Mouse (Mus musculus) hindbrain, postnatal 0 days (tissue): ENCODE results near the gene Ccdc6. TPM values are rescaled to one million over a fixed set of nuclear protein-coding genes. Genes with fewer than 3 reads are reported as not detected.

Source experiments
- ATAC-seq: fragments of 200-750 bp; cut with Nextera tagmentation; 2 replicates; pipeline ENCODE4 v1.8.0; 2017; ENCODE audit warnings: mild to moderate bottlenecking, moderate TSS enrichment, moderate library complexity
- DNase-seq: peaks from one replicate; pipeline ENCODE4 v3.0.0-alpha.2; 2015; ENCODE audit warnings: low spot score
- H3K27ac ChIP-seq: fragments of 300-500 bp; sonication (generic); 2 replicates; pipeline ENCODE4 v1.5.1; 2014; ENCODE audit warnings: mild to moderate bottlenecking
- H3K27me3 ChIP-seq: fragments of 300-500 bp; sonication (generic); 2 replicates; pipeline ENCODE4 v1.6.1; 2014; ENCODE audit warnings: low read length, mixed read lengths; ENCODE audit not compliant: insufficient read depth
- H3K36me3 ChIP-seq: fragments of 300-500 bp; sonication (generic); 2 replicates; pipeline ENCODE4 v1.6.1; 2014; ENCODE audit warnings: low read length, mixed read lengths; ENCODE audit not compliant: insufficient read depth
- H3K4me1 ChIP-seq: fragments of 300-500 bp; sonication (generic); 2 replicates; pipeline ENCODE4 v1.6.1; 2014; ENCODE audit warnings: antibody characterized with exemption, low read length, mixed read lengths; ENCODE audit not compliant: insufficient read depth
- H3K4me2 ChIP-seq: fragments of 300-500 bp; sonication (generic); 2 replicates; pipeline ENCODE4 v1.6.1; 2014; ENCODE audit warnings: low read depth, mild to moderate bottlenecking, low read length, moderate library complexity, mixed read lengths
- H3K4me3 ChIP-seq: fragments of 300-500 bp; sonication (generic); 2 replicates; pipeline ENCODE4 v1.5.1; 2014; ENCODE audit warnings: low read length
- H3K9ac ChIP-seq: fragments of 300-500 bp; sonication (generic); replicated peaks from 2 replicates; pipeline ENCODE4 v1.6.1; 2014; ENCODE audit warnings: mild to moderate bottlenecking, low read length, moderate library complexity, mixed read lengths
- H3K9me3 ChIP-seq: fragments of 300-500 bp; sonication (generic); 2 replicates; pipeline ENCODE4 v1.6.1; 2016; ENCODE audit warnings: low read length, mixed read lengths
- CTCF ChIP-seq: IDR thresholded peaks from 2 replicates; pipeline ENCODE4 v1.5.1; 2016; ENCODE audit warnings: antibody characterized with exemption, control low read depth, low read depth
- WGBS: fragments of 180-500 bp; shearing (Covaris S2); extraction: QIAGEN DNeasy Blood & Tissue Kit; methylation state at CpG from one replicate; pipeline ENCODE4 v1.1.7; 2014; 5-methylcytosine and 5-hydroxymethylcytosine counted together
- polyA plus RNA-seq: library from polyadenylated mRNA; unstranded; fragments of >200 nt; fragmentation: Nextera tagmentation; extraction: Ambion mirVana; gene quantifications from 2 replicates; pipeline ENCODE4 v1.2.1, GENCODE M21; 2015
- total RNA-seq: library from RNA; depleted of rRNA; stranded (reverse); fragments of >200 nt; gene quantifications from 2 replicates; pipeline ENCODE4 v1.2.3, GENCODE M21; 2014

Gene Ccdc6
- total and polyA plus RNA-seq, 2 experiments from 2014 or later = 22.9 to 29.7 TPM

- Histone ChIP-seq H3K9ac (no peak overlapping the region), H3K9me3 (no peaks in the 10 kb centered on the region), H3K4me2 (no peak overlapping the region), H3K27me3 (no peaks in the 10 kb centered on the region), H3K4me1 (no peaks in the 10 kb centered on the region), H3K36me3 (no peaks in the 10 kb centered on the region), H3K4me3 (no peak overlapping the region), H3K27ac (no peak overlapping the region)
- DNase-seq = no peak
- ATAC-seq = no peak
- 80% methylated on average over 6 of the region's 6 CpGs for WGBS
- TF ChIP-seq CTCF = no peak
Observed at GRCm38 (mm10) chr10:70063881-70064555, 32.9 kb upstream of the Ccdc6 start.

GRCm38 (mm10) chr10:70065191-70065590, 31.7 kb upstream of the Ccdc6 start:
- Histone ChIP-seq H3K27me3 (no peaks in the 10 kb centered on the region), H3K9me3 (no peaks in the 10 kb centered on the region), H3K4me2 (no peak overlapping the region), H3K4me1 (no peaks in the 10 kb centered on the region), H3K36me3 (no peaks in the 10 kb centered on the region), H3K4me3 (no peak overlapping the region), H3K27ac (no peak overlapping the region), H3K9ac (no peak overlapping the region)
- ATAC-seq (no peak), DNase-seq (peak; percentile 38)
- TF ChIP-seq CTCF = no peak
- WGBS = 59% methylated on average over 3 of the region's 3 CpGs

GRCm38 (mm10) chr10:70066497-70067168, 30.3 kb upstream of the Ccdc6 start:
- peak; percentile 64 for ATAC-seq

GRCm38 (mm10) chr10:70067169-70068115, 29.5 kb upstream of the Ccdc6 start:
- Histone ChIP-seq H3K36me3 (no peaks in the 10 kb centered on the region), H3K4me3 (no peak overlapping the region), H3K9me3 (no peaks in the 10 kb centered on the region), H3K4me2 (no peak overlapping the region), H3K4me1 (no peaks in the 10 kb centered on the region), H3K9ac (no peak overlapping the region), H3K27ac (no peak overlapping the region), H3K27me3 (no peaks in the 10 kb centered on the region)
- DNase-seq = peak; percentile 59
- no peak for TF ChIP-seq CTCF
- peak; percentile 63; the same call in 1 of the 2 replicates for ATAC-seq
- 47% methylated on average over 6 of the region's 6 CpGs for WGBS

More at GRCm38 (mm10) chr10:70066497-70067168, 30.3 kb upstream of the Ccdc6 start:
- H3K27me3 ChIP-seq = no peaks in the 10 kb centered on the region
- no peak overlapping the region for H3K27ac ChIP-seq
- no peaks in the 10 kb centered on the region for H3K36me3 ChIP-seq
- H3K9me3 ChIP-seq = no peaks in the 10 kb centered on the region
- H3K4me2 ChIP-seq = no peak overlapping the region
- no peaks in the 10 kb centered on the region for H3K4me1 ChIP-seq
- 26% methylated on average over 8 of the region's 8 CpGs for WGBS
- H3K4me3 ChIP-seq = no peak overlapping the region
- no peak for TF ChIP-seq CTCF
- H3K9ac ChIP-seq = no peak overlapping the region
- no peak for DNase-seq

GRCm38 (mm10) chr10:70069321-70069720, 27.6 kb upstream of the Ccdc6 start:
- ATAC-seq = no peak
- Histone ChIP-seq H3K36me3 (no peaks in the 10 kb centered on the region), H3K4me2 (no peak overlapping the region), H3K27ac (no peak overlapping the region), H3K4me3 (no peak overlapping the region), H3K9me3 (no peaks in the 10 kb centered on the region), H3K27me3 (no peaks in the 10 kb centered on the region), H3K9ac (no peak overlapping the region), H3K4me1 (no peaks in the 10 kb centered on the region)
- no peak for TF ChIP-seq CTCF
- 62% methylated on average over 6 of the region's 6 CpGs for whole genome bisulfite sequencing
- no peak for DNase-seq

- no peak overlapping the region for H3K4me2 ChIP-seq
- H3K27me3 ChIP-seq = no peaks in the 10 kb centered on the region
- 87% methylated on average over 4 of the region's 4 CpGs for WGBS
- no peak overlapping the region for H3K27ac ChIP-seq
- DNase-seq (no peak), ATAC-seq (no peak)
- no peaks in the 10 kb centered on the region for H3K9me3 ChIP-seq
- no peak overlapping the region for H3K9ac ChIP-seq
- no peak overlapping the region for H3K4me3 ChIP-seq
- TF ChIP-seq CTCF = no peak
- no peaks in the 10 kb centered on the region for H3K4me1 ChIP-seq
- no peaks in the 10 kb centered on the region for H3K36me3 ChIP-seq
Observed at GRCm38 (mm10) chr10:70071334-70071733, 25.6 kb upstream of the Ccdc6 start.
